Mouse (Mus musculus) midbrain, embryonic 14.5 days (tissue): ENCODE measurements around the gene Ccdc50. TPM values are rescaled to one million over a fixed set of nuclear protein-coding genes. Genes with fewer than 3 reads are reported as not detected.
A peak's percentile ranks its signal among the peaks of the same experiment; 100 is the strongest.

Source experiments
- ATAC-seq: fragments of 200-750 bp; cut with Nextera tagmentation; 2 replicates; pipeline ENCODE4 v1.8.0; 2017; ENCODE audit warnings: moderate number of reproducible peaks, moderate library complexity; ENCODE audit not compliant: low FRiP score, low TSS enrichment
- DNase-seq: peaks from one replicate; pipeline ENCODE4 v3.0.0-alpha.2; 2015
- H3K27ac ChIP-seq: fragments of 300-500 bp; sonication (generic); replicated peaks from 2 replicates; pipeline ENCODE4 v1.5.1; 2014; ENCODE audit warnings: mild to moderate bottlenecking, low read depth, low read length, moderate library complexity
- H3K27me3 ChIP-seq: fragments of 300-500 bp; sonication (generic); 2 replicates; pipeline ENCODE4 v1.6.1; 2014; ENCODE audit warnings: low read length, control low read depth, mixed read lengths; ENCODE audit not compliant: control insufficient read depth, insufficient read depth
- H3K36me3 ChIP-seq: fragments of 300-500 bp; sonication (generic); 2 replicates; pipeline ENCODE4 v1.6.1; 2014; ENCODE audit warnings: low read length, control low read depth; ENCODE audit not compliant: control insufficient read depth, insufficient read depth
- H3K4me1 ChIP-seq: fragments of 300-500 bp; sonication (generic); 2 replicates; pipeline ENCODE4 v1.6.1; 2014; ENCODE audit warnings: mild to moderate bottlenecking, antibody characterized with exemption, low read length, control low read depth; ENCODE audit not compliant: control insufficient read depth, insufficient read depth
- H3K4me2 ChIP-seq: fragments of 300-500 bp; sonication (generic); 2 replicates; pipeline ENCODE4 v1.6.1; 2014; ENCODE audit warnings: mild to moderate bottlenecking, low read length, moderate library complexity
- H3K4me3 ChIP-seq: fragments of 300-500 bp; sonication (generic); replicated peaks from 2 replicates; pipeline ENCODE4 v1.5.1; 2014; ENCODE audit warnings: low read depth, low read length
- H3K9ac ChIP-seq: fragments of 300-500 bp; sonication (generic); replicated peaks from 2 replicates; pipeline ENCODE4 v1.6.1; 2014; ENCODE audit warnings: mild to moderate bottlenecking, low read length, moderate library complexity
- H3K9me3 ChIP-seq: fragments of 300-500 bp; sonication (generic); 2 replicates; pipeline ENCODE4 v1.6.1; 2016; ENCODE audit warnings: low read length, control low read depth, mixed read lengths; ENCODE audit not compliant: control insufficient read depth
- WGBS: fragments of 180-500 bp; shearing (Covaris S2); extraction: QIAGEN DNeasy Blood & Tissue Kit; methylation state at CpG from one replicate; pipeline ENCODE4 v1.1.7; 2014; 5-methylcytosine and 5-hydroxymethylcytosine counted together
- polyA plus RNA-seq: library from polyadenylated mRNA; unstranded; fragments of >200 nt; fragmentation: Nextera tagmentation; extraction: Ambion mirVana; gene quantifications from 2 replicates; pipeline ENCODE4 v1.2.1, GENCODE M21; 2014

Gene Ccdc50
- polyA plus RNA-seq, 1 experiment from 2014 or later, result 74.2 TPM

DNA sequence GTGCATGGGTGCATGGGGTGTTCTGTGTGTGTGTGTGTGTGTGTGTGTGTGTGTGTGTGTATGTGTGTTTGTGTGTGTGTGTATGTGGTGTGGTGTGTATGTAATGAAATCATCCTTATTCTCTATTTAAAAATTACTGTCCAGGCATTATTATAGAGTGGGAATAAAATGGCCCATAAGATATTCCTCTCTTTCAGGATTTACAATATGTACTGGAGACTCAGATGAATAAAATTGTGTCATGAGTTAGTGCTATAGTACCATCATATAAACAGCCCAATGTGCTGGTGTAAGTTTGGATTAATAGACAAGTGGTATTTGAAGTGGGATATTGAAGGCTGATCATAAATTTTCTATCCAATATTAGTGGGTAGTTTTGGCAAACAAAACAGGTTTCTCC, 15.4 kb downstream of the Ccdc50 start:
- Histone ChIP-seq H3K27me3 (no peaks in the 10 kb centered on the region), H3K4me3 (no peak overlapping the region), H3K36me3 (peaks cover 22% of the 10 kb centered on the region), H3K4me2 (no peak overlapping the region), H3K27ac (no peak overlapping the region), H3K4me1 (no peaks in the 10 kb centered on the region), H3K9ac (no peak overlapping the region), H3K9me3 (no peaks in the 10 kb centered on the region)
- no peak for ATAC-seq
- DNase-seq, result no peak

DNA sequence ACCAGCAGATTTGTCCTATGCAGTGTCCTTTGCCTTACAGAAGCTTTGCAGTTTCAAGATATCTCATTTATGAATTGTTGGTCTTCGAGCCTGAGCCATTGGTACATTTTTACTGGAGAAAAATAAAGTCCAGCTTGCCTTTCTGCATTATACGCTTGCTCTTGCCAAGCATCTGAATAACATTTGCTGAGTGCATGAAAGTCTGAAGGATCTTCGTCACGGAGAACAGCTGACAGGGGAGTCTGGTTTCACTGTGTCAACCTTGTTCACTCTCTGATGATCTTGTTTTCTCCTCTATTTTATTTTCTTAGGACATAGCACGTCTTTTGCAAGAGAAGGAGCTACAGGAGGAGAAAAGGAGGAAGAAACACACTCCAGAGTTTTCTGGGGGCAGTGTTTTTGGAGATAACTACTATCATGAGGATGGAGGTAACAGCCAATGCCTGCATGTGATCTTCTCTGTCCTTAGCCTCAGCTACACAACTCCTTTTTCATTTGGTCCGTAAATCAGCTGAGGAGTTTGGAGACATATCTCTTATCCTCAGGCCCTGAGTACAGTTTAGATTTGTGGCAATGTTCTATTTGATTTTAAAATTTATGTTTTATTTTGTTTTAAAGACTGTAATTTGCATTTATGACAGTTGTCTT, 28.4 kb downstream of the Ccdc50 start:
- Histone ChIP-seq H3K27ac (no peak overlapping the region), H3K36me3 (peaks cover 61% of the 10 kb centered on the region), H3K4me2 (no peak overlapping the region), H3K9me3 (no peaks in the 10 kb centered on the region), H3K27me3 (no peaks in the 10 kb centered on the region), H3K4me3 (no peak overlapping the region), H3K9ac (no peak overlapping the region), H3K4me1 (no peaks in the 10 kb centered on the region)
- DNase-seq (no peak), ATAC-seq (no peak)
- 95% methylated on average over 6 of the region's 6 CpGs for WGBS

DNA sequence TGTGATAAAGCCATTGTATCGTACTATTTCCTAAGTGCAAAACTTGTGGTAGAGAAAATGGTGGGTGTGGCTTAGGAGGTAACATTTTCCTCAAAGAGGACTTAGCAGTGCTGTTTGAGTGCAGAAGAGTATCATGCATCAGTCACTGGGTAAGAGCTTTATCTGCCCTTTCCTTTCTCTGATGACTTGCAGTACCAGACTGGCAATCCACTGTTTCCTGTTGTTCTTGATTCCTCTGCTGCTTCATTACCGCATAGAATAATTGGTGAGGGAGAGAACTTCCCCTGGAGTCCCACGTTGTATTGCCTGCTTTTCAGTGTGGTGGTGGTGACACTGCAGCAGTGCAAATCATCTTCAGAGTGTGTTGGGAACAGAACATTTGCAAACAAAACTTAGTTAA, 29.0 kb downstream of the Ccdc50 start:
- Histone ChIP-seq H3K9me3 (peaks cover 4% of the 10 kb centered on the region), H3K4me1 (no peaks in the 10 kb centered on the region), H3K4me2 (no peak overlapping the region), H3K4me3 (no peak overlapping the region), H3K36me3 (peaks cover 67% of the 10 kb centered on the region), H3K9ac (no peak overlapping the region), H3K27me3 (no peaks in the 10 kb centered on the region), H3K27ac (no peak overlapping the region)
- DNase-seq, result no peak
- no peak for ATAC-seq
- WGBS, result 95% methylated on average over 3 of the region's 3 CpGs

DNA sequence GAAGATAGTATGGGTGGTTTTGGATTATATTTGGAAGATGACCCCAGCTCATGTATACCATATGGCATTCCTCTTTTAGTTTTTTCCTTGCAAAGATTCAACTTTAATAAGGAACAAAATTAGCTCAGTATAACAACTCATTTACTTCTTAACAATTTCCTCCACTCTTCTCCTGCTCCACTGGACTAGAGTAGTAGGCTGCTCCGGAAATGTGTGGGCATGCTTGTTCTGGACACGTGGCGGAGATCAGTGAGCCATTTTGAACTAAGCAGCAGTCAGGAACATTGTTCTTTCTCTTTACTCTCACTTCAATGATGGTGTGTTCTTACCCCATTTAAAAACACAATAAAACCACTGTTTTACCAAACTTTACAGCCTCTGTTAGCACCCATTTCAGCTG, 32.3 kb downstream of the Ccdc50 start:
- Histone ChIP-seq H3K27me3 (no peaks in the 10 kb centered on the region), H3K36me3 (peaks cover 45% of the 10 kb centered on the region), H3K4me1 (no peaks in the 10 kb centered on the region), H3K9me3 (peaks cover 7% of the 10 kb centered on the region), H3K4me2 (no peak overlapping the region), H3K9ac (no peak overlapping the region), H3K27ac (no peak overlapping the region), H3K4me3 (no peak overlapping the region)
- 97% methylated on average over 3 of the region's 3 CpGs for WGBS
- no peak for ATAC-seq
- DNase-seq, result no peak

- H3K27ac ChIP-seq, result no peak overlapping the region
- H3K4me2 ChIP-seq, result no peak overlapping the region
- no peaks in the 10 kb centered on the region for H3K9me3 ChIP-seq
- no peak overlapping the region for H3K4me3 ChIP-seq
- no peak for DNase-seq
- no peaks in the 10 kb centered on the region for H3K27me3 ChIP-seq
- H3K4me1 ChIP-seq, result no peaks in the 10 kb centered on the region
- 94% methylated on average over 3 of the region's 3 CpGs for WGBS
- no peak overlapping the region for H3K9ac ChIP-seq
- no peak for ATAC-seq
- H3K36me3 ChIP-seq, result peaks cover 47% of the 10 kb centered on the region
These were observed 46.4 kb downstream of the Ccdc50 start for GRCm38 (mm10) chr16:27435034-27435433.

DNA sequence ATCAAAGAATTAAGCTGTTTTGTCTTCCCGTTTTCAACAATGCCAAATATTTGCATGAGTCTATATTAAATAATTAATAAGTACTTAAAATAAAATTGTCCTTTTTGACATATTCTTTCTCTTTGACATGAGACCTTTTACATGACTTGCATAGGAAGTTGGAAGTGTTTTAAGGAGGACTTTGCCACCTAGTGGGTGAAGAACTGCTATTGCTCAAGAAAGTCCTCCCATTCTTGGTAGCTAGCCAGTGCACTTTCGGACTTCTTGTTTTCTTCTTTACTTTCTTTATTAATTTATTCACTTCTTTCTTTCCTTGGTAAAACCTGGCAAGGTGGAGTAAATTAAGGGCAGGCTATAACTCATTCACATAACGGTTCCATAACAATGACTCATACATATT, 55.3 kb downstream of the Ccdc50 start:
- H3K27me3 ChIP-seq, result no peaks in the 10 kb centered on the region
- DNase-seq (no peak), ATAC-seq (no peak)
- no peaks in the 10 kb centered on the region for H3K9me3 ChIP-seq
- H3K36me3 ChIP-seq, result peaks cover 73% of the 10 kb centered on the region
- no peak overlapping the region for H3K27ac ChIP-seq
- whole genome bisulfite sequencing, result 91% methylated on average over 3 of the region's 3 CpGs
- H3K4me3 ChIP-seq, result no peak overlapping the region
- H3K4me1 ChIP-seq, result no peaks in the 10 kb centered on the region
- no peak overlapping the region for H3K4me2 ChIP-seq
- H3K9ac ChIP-seq, result no peak overlapping the region

GRCm38 (mm10) chr16:27449360-27449759, 60.7 kb downstream of the Ccdc50 start:
- 97% methylated on average over 5 of the region's 5 CpGs for WGBS
- no peaks in the 10 kb centered on the region for H3K9me3 ChIP-seq
- no peak overlapping the region for H3K9ac ChIP-seq
- no peak for DNase-seq
- no peaks in the 10 kb centered on the region for H3K4me1 ChIP-seq
- ATAC-seq, result no peak
- H3K36me3 ChIP-seq, result peaks cover 42% of the 10 kb centered on the region
- H3K27ac ChIP-seq, result no peak overlapping the region
- no peak overlapping the region for H3K4me2 ChIP-seq
- no peak overlapping the region for H3K4me3 ChIP-seq
- H3K27me3 ChIP-seq, result no peaks in the 10 kb centered on the region

DNA sequence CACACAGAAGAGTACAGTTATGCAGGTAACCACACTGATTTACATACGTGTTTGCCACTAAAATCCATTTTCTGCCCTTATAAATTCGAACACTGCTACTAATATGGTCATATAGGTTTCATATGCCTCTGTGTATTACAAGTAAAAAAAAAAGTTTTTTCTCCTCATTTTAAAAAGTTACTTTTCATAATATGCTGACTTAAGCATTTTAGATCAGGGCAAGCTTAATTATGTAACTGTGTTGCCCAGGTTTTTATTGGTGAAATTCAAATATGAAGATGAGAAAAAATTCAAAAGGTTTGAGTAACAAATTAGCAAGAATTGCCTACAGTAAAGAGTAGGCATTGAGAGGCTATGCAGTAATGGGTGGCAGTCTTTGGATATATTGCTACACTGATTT, 62.0 kb downstream of the Ccdc50 start:
- WGBS, result 97% methylated on average over 2 of the region's 2 CpGs
- H3K9me3 ChIP-seq, result no peaks in the 10 kb centered on the region
- peaks cover 29% of the 10 kb centered on the region for H3K36me3 ChIP-seq

GRCm38 (mm10) chr16:27453396-27453795, 64.7 kb downstream of the Ccdc50 start:
- DNase-seq (peak; percentile 49), ATAC-seq (no peak)
- Histone ChIP-seq H3K9ac (no peak overlapping the region), H3K9me3 (no peaks in the 10 kb centered on the region), H3K27ac (no peak overlapping the region), H3K4me2 (no peak overlapping the region), H3K4me3 (no peak overlapping the region), H3K4me1 (no peaks in the 10 kb centered on the region), H3K27me3 (no peaks in the 10 kb centered on the region), H3K36me3 (peaks cover 16% of the 10 kb centered on the region)
- 59% methylated on average over 3 of the region's 3 CpGs for WGBS

More for the DNA sequence above, 62.0 kb downstream of the Ccdc50 start:
- H3K27me3 ChIP-seq, result no peaks in the 10 kb centered on the region
- H3K27ac ChIP-seq, result no peak overlapping the region
- H3K4me3 ChIP-seq, result no peak overlapping the region
- no peak for DNase-seq
- no peak for ATAC-seq
- no peak overlapping the region for H3K4me2 ChIP-seq
- no peaks in the 10 kb centered on the region for H3K4me1 ChIP-seq
- no peak overlapping the region for H3K9ac ChIP-seq
